Mouse (Mus musculus) myocyte (in vitro differentiated cells): ENCODE measurements around the gene Samd5.

Source experiments
- CEBPB ChIP-seq: IDR thresholded peaks from 2 replicates; pipeline ENCODE4 v1.6.1; 2011; ENCODE audit warnings: mild to moderate bottlenecking, moderate library complexity; ENCODE audit not compliant: poor library complexity, insufficient read depth, severe bottlenecking
- E2F4 ChIP-seq: IDR thresholded peaks from one replicate; pipeline ENCODE4 v1.6.1; 2011; ENCODE audit warnings: mild to moderate bottlenecking, control low read depth, moderate library complexity; ENCODE audit not compliant: insufficient read depth
- MAX ChIP-seq: IDR thresholded peaks from one replicate; pipeline ENCODE4 v1.6.1; 2011; ENCODE audit warnings: low read depth, mild to moderate bottlenecking, control low read depth
- MYOD1 ChIP-seq, 3 experiments: IDR thresholded peaks; one replicate each; pipeline ENCODE4 v1.6.1; 2011; ENCODE audit warnings: control low read depth in 2 of 3, low read depth in 2 of 3, mild to moderate bottlenecking in 2 of 3, moderate library complexity in 1 of 3; ENCODE audit not compliant: insufficient read length in 2 of 3, control insufficient read depth in 1 of 3
- MYOG ChIP-seq, 3 experiments: IDR thresholded peaks; one replicate each; pipeline ENCODE4 v1.6.1; 2011; ENCODE audit warnings: control low read depth in 2 of 3, low read depth in 2 of 3, mild to moderate bottlenecking in 2 of 3; ENCODE audit not compliant: insufficient read length in 2 of 3, control insufficient read depth in 1 of 3, insufficient read depth in 1 of 3
- POLR2A ChIP-seq: IDR thresholded peaks from one replicate; pipeline ENCODE4 v1.6.1; 2011; ENCODE audit warnings: low read depth, mild to moderate bottlenecking, control low read depth, moderate library complexity; ENCODE audit not compliant: insufficient read length
- POLR2AphosphoS2 ChIP-seq: IDR thresholded peaks from one replicate; pipeline ENCODE4 v1.6.1; 2011; ENCODE audit warnings: low read depth, control low read depth; ENCODE audit not compliant: insufficient read length
- REST ChIP-seq: IDR thresholded peaks from one replicate; pipeline ENCODE4 v1.6.1; 2011; ENCODE audit warnings: mild to moderate bottlenecking, control low read depth, moderate library complexity; ENCODE audit not compliant: insufficient read depth, insufficient read length
- SRF ChIP-seq: IDR thresholded peaks from one replicate; pipeline ENCODE4 v1.6.1; 2011; ENCODE audit warnings: low read depth; ENCODE audit not compliant: control insufficient read depth, insufficient read length
- TCF12 ChIP-seq: IDR thresholded peaks from one replicate; pipeline ENCODE4 v1.6.1; 2011; ENCODE audit warnings: mild to moderate bottlenecking, control low read depth; ENCODE audit not compliant: poor library complexity, insufficient read depth, severe bottlenecking
- TCF3 ChIP-seq: IDR thresholded peaks from one replicate; pipeline ENCODE4 v1.6.1; 2011; ENCODE audit warnings: low read depth, control low read depth; ENCODE audit not compliant: insufficient read length
- USF1 ChIP-seq: IDR thresholded peaks from one replicate; pipeline ENCODE4 v1.6.1; 2011; ENCODE audit warnings: low read depth, mild to moderate bottlenecking, control low read depth, moderate library complexity

GRCm38 (mm10) chr10:9615009-9615408 is 60.0 kb downstream of the Samd5 start:
- TF ChIP-seq POLR2AphosphoS2 (no peak), REST (no peak), MAX (no peak), MYOG (IDR thresholded peaks at IDR 0.05; ENCODE audit: control insufficient read depth in 1 of 3, insufficient read depth in 1 of 3, insufficient read length in 2 of 3, low read depth in 2 of 3) (no peak), E2F4 (no peak), POLR2A (no peak), USF1 (no peak), TCF12 (no peak), SRF (no peak), MYOD1 (IDR thresholded peaks at IDR 0.05; ENCODE audit: control insufficient read depth in 1 of 3, insufficient read length in 2 of 3, low read depth in 2 of 3) (no peak), CEBPB (no peak), TCF3 (no peak)
